Mouse (Mus musculus) myocyte (in vitro differentiated cells): ENCODE results near the gene Fbxo48. TPM values are rescaled to one million over a fixed set of nuclear protein-coding genes. Genes with fewer than 3 reads are reported as not detected.

ENCODE experiments used
- H3K27me3 ChIP-seq: one replicate; pipeline ENCODE4 v1.6.1; 2011; ENCODE audit not compliant: control insufficient read depth, insufficient read depth, insufficient read length
- H3K36me3 ChIP-seq: one replicate; pipeline ENCODE4 v1.6.1; 2011; ENCODE audit not compliant: control insufficient read depth, insufficient read depth
- H3K4me2 ChIP-seq: one replicate; pipeline ENCODE4 v1.6.1; 2011; ENCODE audit warnings: low read depth, control low read depth
- H3K4me3 ChIP-seq: one replicate; pipeline ENCODE4 v1.5.1; 2011; ENCODE audit warnings: mild to moderate bottlenecking, control low read depth, moderate library complexity
- H3K79me2 ChIP-seq: one replicate; pipeline ENCODE4 v1.6.1; 2011; ENCODE audit not compliant: control insufficient read depth, insufficient read depth
- H3ac ChIP-seq: one replicate; pipeline ENCODE4 v1.6.1; 2011; ENCODE audit not compliant: control insufficient read depth, insufficient read length
- CEBPB ChIP-seq: IDR thresholded peaks from 2 replicates; pipeline ENCODE4 v1.6.1; 2011; ENCODE audit warnings: mild to moderate bottlenecking, moderate library complexity; ENCODE audit not compliant: poor library complexity, insufficient read depth, severe bottlenecking
- E2F4 ChIP-seq: IDR thresholded peaks from one replicate; pipeline ENCODE4 v1.6.1; 2011; ENCODE audit warnings: mild to moderate bottlenecking, control low read depth, moderate library complexity; ENCODE audit not compliant: insufficient read depth
- MAX ChIP-seq: IDR thresholded peaks from one replicate; pipeline ENCODE4 v1.6.1; 2011; ENCODE audit warnings: low read depth, mild to moderate bottlenecking, control low read depth
- MYOD1 ChIP-seq, 3 experiments: IDR thresholded peaks; one replicate each; pipeline ENCODE4 v1.6.1; 2011; ENCODE audit warnings: control low read depth in 2 of 3, low read depth in 2 of 3, mild to moderate bottlenecking in 2 of 3, moderate library complexity in 1 of 3; ENCODE audit not compliant: insufficient read length in 2 of 3, control insufficient read depth in 1 of 3
- MYOG ChIP-seq, 3 experiments: IDR thresholded peaks; one replicate each; pipeline ENCODE4 v1.6.1; 2011; ENCODE audit warnings: control low read depth in 2 of 3, low read depth in 2 of 3, mild to moderate bottlenecking in 2 of 3; ENCODE audit not compliant: insufficient read length in 2 of 3, control insufficient read depth in 1 of 3, insufficient read depth in 1 of 3
- POLR2A ChIP-seq: IDR thresholded peaks from one replicate; pipeline ENCODE4 v1.6.1; 2011; ENCODE audit warnings: low read depth, mild to moderate bottlenecking, control low read depth, moderate library complexity; ENCODE audit not compliant: insufficient read length
- POLR2AphosphoS2 ChIP-seq: IDR thresholded peaks from one replicate; pipeline ENCODE4 v1.6.1; 2011; ENCODE audit warnings: low read depth, control low read depth; ENCODE audit not compliant: insufficient read length
- REST ChIP-seq: IDR thresholded peaks from one replicate; pipeline ENCODE4 v1.6.1; 2011; ENCODE audit warnings: mild to moderate bottlenecking, control low read depth, moderate library complexity; ENCODE audit not compliant: insufficient read depth, insufficient read length
- SRF ChIP-seq: IDR thresholded peaks from one replicate; pipeline ENCODE4 v1.6.1; 2011; ENCODE audit warnings: low read depth; ENCODE audit not compliant: control insufficient read depth, insufficient read length
- TCF12 ChIP-seq: IDR thresholded peaks from one replicate; pipeline ENCODE4 v1.6.1; 2011; ENCODE audit warnings: mild to moderate bottlenecking, control low read depth; ENCODE audit not compliant: poor library complexity, insufficient read depth, severe bottlenecking
- TCF3 ChIP-seq: IDR thresholded peaks from one replicate; pipeline ENCODE4 v1.6.1; 2011; ENCODE audit warnings: low read depth, control low read depth; ENCODE audit not compliant: insufficient read length
- USF1 ChIP-seq: IDR thresholded peaks from one replicate; pipeline ENCODE4 v1.6.1; 2011; ENCODE audit warnings: low read depth, mild to moderate bottlenecking, control low read depth, moderate library complexity
- polyA plus RNA-seq: library from polyadenylated mRNA; unstranded; fragments of >200 nt; fragmentation: generic; extraction: Trizol; gene quantifications from one replicate; pipeline ENCODE4 v1.2.1, GENCODE M21; 2012; ENCODE audit warnings: missing spikeins

Gene Fbxo48
- polyA plus RNA-seq, 1 experiment: 0.60 TPM

- Histone ChIP-seq H3ac (no peak overlapping the region), H3K27me3 (no peaks in the 10 kb centered on the region), H3K4me3 (no peak overlapping the region), H3K4me2 (no peak overlapping the region), H3K36me3 (no peaks in the 10 kb centered on the region), H3K79me2 (no peaks in the 10 kb centered on the region)
- no peak for TF ChIP-seq MYOD1 (IDR thresholded peaks at IDR 0.05; ENCODE audit: control insufficient read depth in 1 of 3, insufficient read length in 2 of 3, low read depth in 2 of 3)
- no peak for TF ChIP-seq SRF
- no peak for TF ChIP-seq MYOG (IDR thresholded peaks at IDR 0.05; ENCODE audit: control insufficient read depth in 1 of 3, insufficient read depth in 1 of 3, insufficient read length in 2 of 3, low read depth in 2 of 3)
- TF ChIP-seq USF1: no peak
- TF ChIP-seq CEBPB: no peak
- no peak for TF ChIP-seq POLR2A
- no peak for TF ChIP-seq TCF12
- no peak for TF ChIP-seq REST
- TF ChIP-seq TCF3: no peak
- no peak for TF ChIP-seq E2F4
- no peak for TF ChIP-seq POLR2AphosphoS2
- no peak for TF ChIP-seq MAX
These were observed 43.6 kb upstream of the Fbxo48 start for GRCm38 (mm10) chr11:16907517-16908129.

- Histone ChIP-seq H3K36me3 (no peaks in the 10 kb centered on the region), H3K4me3 (no peak overlapping the region), H3ac (no peak overlapping the region), H3K27me3 (no peaks in the 10 kb centered on the region), H3K79me2 (no peaks in the 10 kb centered on the region), H3K4me2 (no peak overlapping the region)
- TF ChIP-seq REST (no peak), TCF12 (no peak), MYOG (IDR thresholded peaks at IDR 0.05; ENCODE audit: control insufficient read depth in 1 of 3, insufficient read depth in 1 of 3, insufficient read length in 2 of 3, low read depth in 2 of 3) (no peak), POLR2A (no peak), MAX (no peak)
These were observed 36.4 kb upstream of the Fbxo48 start for GRCm38 (mm10) chr11:16914756-16915155.

GRCm38 (mm10) chr11:16915850-16916249 lies 35.3 kb upstream of the Fbxo48 start:
- Histone ChIP-seq H3K79me2 (no peaks in the 10 kb centered on the region), H3K4me3 (no peak overlapping the region), H3K4me2 (no peak overlapping the region), H3K36me3 (no peaks in the 10 kb centered on the region), H3ac (no peak overlapping the region), H3K27me3 (no peaks in the 10 kb centered on the region)
- TF ChIP-seq TCF3 (no peak), REST (no peak), CEBPB (no peak), SRF (no peak), MAX (no peak), POLR2A (no peak), MYOG (IDR thresholded peaks at IDR 0.05; ENCODE audit: control insufficient read depth in 1 of 3, insufficient read depth in 1 of 3, insufficient read length in 2 of 3, low read depth in 2 of 3) (no peak), POLR2AphosphoS2 (no peak), MYOD1 (IDR thresholded peaks at IDR 0.05; ENCODE audit: control insufficient read depth in 1 of 3, insufficient read length in 2 of 3, low read depth in 2 of 3) (no peak), TCF12 (no peak), E2F4 (no peak), USF1 (no peak)

DNA sequence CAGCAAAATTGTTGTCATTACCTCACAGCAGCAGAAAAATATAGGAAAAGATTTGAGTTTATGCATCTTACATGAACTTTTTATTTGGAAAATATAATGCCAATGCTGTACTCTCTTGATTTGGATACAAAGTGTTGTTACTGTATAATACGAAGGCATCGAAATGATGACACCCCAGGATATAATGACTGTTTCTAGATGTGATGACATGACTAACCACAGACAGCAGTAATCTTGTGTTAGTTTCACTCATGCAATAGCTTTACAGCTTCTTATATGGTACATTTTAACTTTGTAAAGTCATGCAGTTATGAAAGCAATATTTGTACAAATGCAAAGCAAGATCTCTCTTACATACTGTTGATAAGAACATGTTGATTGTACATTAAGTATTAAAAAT lies 33.7 kb upstream of the Fbxo48 start:
- Histone ChIP-seq H3K79me2 (no peaks in the 10 kb centered on the region), H3K4me3 (no peak overlapping the region), H3K27me3 (no peaks in the 10 kb centered on the region), H3K36me3 (no peaks in the 10 kb centered on the region), H3ac (no peak overlapping the region), H3K4me2 (no peak overlapping the region)
- no peak for TF ChIP-seq REST
- TF ChIP-seq POLR2A: no peak
- no peak for TF ChIP-seq MYOG (IDR thresholded peaks at IDR 0.05; ENCODE audit: control insufficient read depth in 1 of 3, insufficient read depth in 1 of 3, insufficient read length in 2 of 3, low read depth in 2 of 3)
- TF ChIP-seq TCF12: no peak
- TF ChIP-seq SRF: no peak
- TF ChIP-seq MAX: no peak
- no peak for TF ChIP-seq CEBPB
- no peak for TF ChIP-seq USF1
- no peak for TF ChIP-seq POLR2AphosphoS2
- TF ChIP-seq E2F4: no peak
- TF ChIP-seq MYOD1 (IDR thresholded peaks at IDR 0.05; ENCODE audit: control insufficient read depth in 1 of 3, insufficient read length in 2 of 3, low read depth in 2 of 3): no peak
- no peak for TF ChIP-seq TCF3

- H3K4me3 ChIP-seq: no peak overlapping the region
- H3K27me3 ChIP-seq: no peaks in the 10 kb centered on the region
- no peaks in the 10 kb centered on the region for H3K79me2 ChIP-seq
- H3ac ChIP-seq: no peak overlapping the region
- H3K4me2 ChIP-seq: no peak overlapping the region
- H3K36me3 ChIP-seq: no peaks in the 10 kb centered on the region
- TF ChIP-seq REST (no peak), TCF3 (no peak), CEBPB (no peak), TCF12 (no peak), MAX (no peak), SRF (no peak), MYOG (IDR thresholded peaks at IDR 0.05; ENCODE audit: control insufficient read depth in 1 of 3, insufficient read depth in 1 of 3, insufficient read length in 2 of 3, low read depth in 2 of 3) (no peak), E2F4 (no peak), POLR2AphosphoS2 (no peak), MYOD1 (IDR thresholded peaks at IDR 0.05; ENCODE audit: control insufficient read depth in 1 of 3, insufficient read length in 2 of 3, low read depth in 2 of 3) (no peak), USF1 (no peak)
These were observed 19.0 kb upstream of the Fbxo48 start for GRCm38 (mm10) chr11:16932159-16932558.
